Mouse (Mus musculus) stomach, postnatal 0 days (tissue): ENCODE results near the gene Trp53bp2. TPM values are rescaled to one million over a fixed set of nuclear protein-coding genes. Genes with fewer than 3 reads are reported as not detected.
A peak's percentile ranks its signal among the peaks of the same experiment; 100 is the strongest.

ENCODE experiments used
- ATAC-seq: fragments of 200-750 bp; cut with Nextera tagmentation; 2 replicates; pipeline ENCODE4 v1.8.0; 2017; ENCODE audit not compliant: low FRiP score, low TSS enrichment
- DNase-seq: peaks from one replicate; pipeline ENCODE4 v3.0.0-alpha.2; 2016; ENCODE audit warnings: low spot score
- H3K27ac ChIP-seq: fragments of 300-500 bp; sonication (generic); replicated peaks from 2 replicates; pipeline ENCODE4 v1.5.1; 2014; ENCODE audit warnings: mild to moderate bottlenecking, control low read depth
- H3K27me3 ChIP-seq: fragments of 300-500 bp; sonication (generic); 2 replicates; pipeline ENCODE4 v1.6.1; 2014; ENCODE audit warnings: low read length; ENCODE audit not compliant: control insufficient read depth, insufficient read depth
- H3K36me3 ChIP-seq: fragments of 300-500 bp; sonication (generic); 2 replicates; pipeline ENCODE4 v1.6.1; 2014; ENCODE audit warnings: low read length, mixed read lengths; ENCODE audit not compliant: control insufficient read depth, insufficient read depth
- H3K4me1 ChIP-seq: fragments of 300-500 bp; sonication (generic); replicated peaks from 2 replicates; pipeline ENCODE4 v1.6.1; 2014; ENCODE audit warnings: antibody characterized with exemption; ENCODE audit not compliant: control insufficient read depth, insufficient read depth
- H3K4me2 ChIP-seq: fragments of 300-500 bp; sonication (generic); replicated peaks from 2 replicates; pipeline ENCODE4 v1.6.1; 2014; ENCODE audit warnings: low read depth, mild to moderate bottlenecking, control low read depth, moderate library complexity
- H3K4me3 ChIP-seq: fragments of 300-500 bp; sonication (generic); 2 replicates; pipeline ENCODE4 v1.5.1; 2014; ENCODE audit warnings: low read depth, low read length, control low read depth
- H3K9ac ChIP-seq: fragments of 300-500 bp; sonication (generic); 2 replicates; pipeline ENCODE4 v1.6.1; 2014; ENCODE audit warnings: mild to moderate bottlenecking, low read length, control low read depth, mixed read lengths
- H3K9me3 ChIP-seq: fragments of 300-500 bp; sonication (generic); 2 replicates; pipeline ENCODE4 v1.6.1; 2016; ENCODE audit warnings: low read length; ENCODE audit not compliant: control insufficient read depth
- CTCF ChIP-seq: IDR thresholded peaks from 2 replicates; pipeline ENCODE4 v1.5.1; 2016; ENCODE audit warnings: antibody characterized with exemption, low read depth, mild to moderate bottlenecking, moderate library complexity
- EP300 ChIP-seq: optimal IDR thresholded peaks from 2 replicates; pipeline ENCODE3; 2016; ENCODE audit warnings: antibody characterized with exemption
- WGBS: fragments of 180-500 bp; shearing (Covaris S2); extraction: QIAGEN DNeasy Blood & Tissue Kit; methylation state at CpG from one replicate; pipeline ENCODE4 v1.1.7; 2014; 5-methylcytosine and 5-hydroxymethylcytosine counted together
- polyA plus RNA-seq: library from polyadenylated mRNA; unstranded; fragments of >200 nt; fragmentation: Nextera tagmentation; extraction: Ambion mirVana; gene quantifications from 2 replicates; pipeline ENCODE4 v1.2.1, GENCODE M21; 2015

The Trp53bp2 gene
- polyA plus RNA-seq, 1 experiment from 2014 or later: 9.5 TPM

- H3K27me3 ChIP-seq: no peaks in the 10 kb centered on the region
- peaks cover 34% of the 10 kb centered on the region for H3K36me3 ChIP-seq
- DNase-seq (no peak), ATAC-seq (no peak)
- 84% methylated on average over 14 of the region's 14 CpGs for WGBS
- H3K27ac ChIP-seq: no peak overlapping the region
- no peaks in the 10 kb centered on the region for H3K9me3 ChIP-seq
- H3K9ac ChIP-seq: no peak overlapping the region
- H3K4me1 ChIP-seq: no peaks in the 10 kb centered on the region
- no peak overlapping the region for H3K4me2 ChIP-seq
- no peak for TF ChIP-seq EP300
- TF ChIP-seq CTCF: no peak
- no peak overlapping the region for H3K4me3 ChIP-seq
Measured at GRCm38 (mm10) chr1:182482991-182483909, 74.3 kb downstream of the Trp53bp2 start.

DNA sequence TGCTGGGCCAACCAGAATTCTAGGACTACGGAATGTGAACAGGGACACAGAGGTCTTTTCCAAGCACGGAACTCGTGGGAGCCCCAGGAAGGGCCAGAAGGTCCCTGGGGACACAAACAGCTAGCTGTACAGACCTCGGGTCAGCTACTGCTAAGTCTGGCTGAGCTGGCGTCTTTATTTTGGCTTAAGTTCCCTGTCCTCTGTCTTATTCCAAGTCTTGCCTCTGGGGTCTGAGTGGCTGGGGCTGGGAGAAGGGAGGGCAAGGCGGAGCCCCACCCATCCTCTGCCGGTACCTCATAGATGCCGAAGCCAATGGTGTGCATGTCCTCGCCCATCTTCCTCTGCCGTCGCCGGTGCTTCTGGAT, 74.9 kb downstream of the Trp53bp2 start:
- no peak for ATAC-seq
- H3K36me3 ChIP-seq: peaks cover 36% of the 10 kb centered on the region
- WGBS: 83% methylated on average over 12 of the region's 12 CpGs
- H3K4me3 ChIP-seq: no peak overlapping the region
- no peak for DNase-seq
- no peaks in the 10 kb centered on the region for H3K27me3 ChIP-seq
- no peaks in the 10 kb centered on the region for H3K4me1 ChIP-seq
- H3K27ac ChIP-seq: no peak overlapping the region
- H3K9me3 ChIP-seq: no peaks in the 10 kb centered on the region
- no peak overlapping the region for H3K4me2 ChIP-seq
- H3K9ac ChIP-seq: no peak overlapping the region
- TF ChIP-seq EP300 (no peak), CTCF (no peak)

- Histone ChIP-seq H3K36me3 (peaks cover 23% of the 10 kb centered on the region), H3K4me2 (no peak overlapping the region), H3K9me3 (no peaks in the 10 kb centered on the region), H3K4me1 (0 out of 2 replicates have a peak, but pooled peaks cover 3% of the 10 kb centered on the region), H3K9ac (no peak overlapping the region), H3K27ac (no peak overlapping the region), H3K27me3 (no peaks in the 10 kb centered on the region), H3K4me3 (no peak overlapping the region)
- WGBS: 94% methylated on average over 10 of the region's 10 CpGs
- DNase-seq (no peak), ATAC-seq (no peak)
- TF ChIP-seq CTCF (no peak), EP300 (no peak)
Measured at GRCm38 (mm10) chr1:182488503-182488902, 79.5 kb downstream of the Trp53bp2 start.

GRCm38 (mm10) chr1:182489803-182490452, 81.0 kb downstream of the Trp53bp2 start:
- Histone ChIP-seq H3K4me1 (0 out of 2 replicates have a peak, but pooled peaks cover 3% of the 10 kb centered on the region), H3K27ac (peak overlapping the region; percentile 49), H3K9me3 (no peaks in the 10 kb centered on the region), H3K4me3 (0 out of 2 replicates have a peak overlapping the region, but pooled peaks have one; percentile 10), H3K9ac (no peak overlapping the region), H3K4me2 (peak overlapping the region; percentile 25), H3K27me3 (no peaks in the 10 kb centered on the region), H3K36me3 (peaks cover 21% of the 10 kb centered on the region)
- DNase-seq (peak; percentile 94), ATAC-seq (peak; percentile 94)
- peak; percentile 92 for TF ChIP-seq CTCF
- no peak for TF ChIP-seq EP300
- 10% methylated on average over 21 of the region's 21 CpGs for WGBS

- Histone ChIP-seq H3K4me2 (no peak overlapping the region), H3K9me3 (no peaks in the 10 kb centered on the region), H3K9ac (no peak overlapping the region), H3K27me3 (no peaks in the 10 kb centered on the region), H3K36me3 (peaks cover 19% of the 10 kb centered on the region), H3K27ac (no peak overlapping the region; the same call in 1 of the 2 replicates), H3K4me1 (0 out of 2 replicates have a peak, but pooled peaks cover 3% of the 10 kb centered on the region), H3K4me3 (no peak overlapping the region)
- 79% methylated on average over 7 of the region's 7 CpGs for WGBS
- ATAC-seq: no peak
- TF ChIP-seq EP300 (no peak), CTCF (peak; percentile 55)
- DNase-seq: no peak
Measured at GRCm38 (mm10) chr1:182490568-182490967, 81.6 kb downstream of the Trp53bp2 start.
